Mouse (Mus musculus): ENCODE data around the gene Sirpa. TPM values are rescaled to one million over a fixed set of nuclear protein-coding genes. Genes with fewer than 3 reads are reported as not detected.

The Sirpa gene
- polyA plus RNA-seq, 1 experiment from 2014 or later = 14.4 TPM

DNA sequence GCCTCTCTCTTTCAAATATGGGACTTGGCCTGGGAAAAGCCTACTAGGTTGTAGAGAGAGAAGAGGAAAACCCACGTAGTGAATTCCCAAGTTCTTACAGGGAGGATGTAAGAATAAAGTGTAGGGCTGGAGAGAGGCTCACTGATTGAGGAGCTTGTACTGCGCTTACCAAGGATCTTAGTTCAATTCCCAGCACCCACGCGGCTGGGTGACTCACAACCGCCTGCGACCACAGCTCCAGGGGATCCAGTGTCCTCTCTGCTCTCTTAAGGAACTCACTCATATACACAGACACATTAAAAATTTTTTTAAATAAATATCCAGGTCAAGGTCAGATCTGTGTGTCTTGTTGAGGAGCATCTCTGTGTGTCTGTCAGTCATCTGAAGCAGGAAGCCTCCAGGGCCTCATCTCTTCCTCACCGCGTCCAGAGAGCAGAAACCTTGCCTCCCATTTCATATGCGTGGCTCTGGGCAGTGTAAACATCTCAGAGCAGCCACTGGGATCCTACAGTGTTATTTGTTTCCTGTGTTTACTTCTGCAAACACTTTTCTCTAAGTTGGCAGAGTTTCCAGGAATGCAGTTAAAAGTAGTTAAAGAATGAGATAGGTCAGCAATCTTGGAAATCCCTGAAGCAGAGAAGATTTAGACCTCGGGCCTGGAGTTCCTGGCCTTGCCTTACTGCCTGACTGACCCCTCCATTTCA lies 22.0 kb downstream of the Sirpa start:
- WGBS = 88% methylated on average over 10 of the region's 10 CpGs
- H3K4me3 ChIP-seq = no peak overlapping the region
- peaks cover 52% of the 10 kb centered on the region for H3K36me3 ChIP-seq
- H3K27me3 ChIP-seq (replicated peaks) = no peaks in the 10 kb centered on the region
- H3K9me3 ChIP-seq (replicated peaks) = peaks cover 8% of the 10 kb centered on the region; the same call in 1 of the 2 replicates
- H3K9ac ChIP-seq = no peak overlapping the region
- H3K4me1 ChIP-seq (replicated peaks) = peaks cover 12% of the 10 kb centered on the region
- ATAC-seq (ENCODE audit: insufficient number of reproducible peaks, low FRiP score) = no peak
- no peak overlapping the region for H3K27ac ChIP-seq (ENCODE audit: poor library complexity, severe bottlenecking)
- no peak overlapping the region for H3K4me2 ChIP-seq

DNA sequence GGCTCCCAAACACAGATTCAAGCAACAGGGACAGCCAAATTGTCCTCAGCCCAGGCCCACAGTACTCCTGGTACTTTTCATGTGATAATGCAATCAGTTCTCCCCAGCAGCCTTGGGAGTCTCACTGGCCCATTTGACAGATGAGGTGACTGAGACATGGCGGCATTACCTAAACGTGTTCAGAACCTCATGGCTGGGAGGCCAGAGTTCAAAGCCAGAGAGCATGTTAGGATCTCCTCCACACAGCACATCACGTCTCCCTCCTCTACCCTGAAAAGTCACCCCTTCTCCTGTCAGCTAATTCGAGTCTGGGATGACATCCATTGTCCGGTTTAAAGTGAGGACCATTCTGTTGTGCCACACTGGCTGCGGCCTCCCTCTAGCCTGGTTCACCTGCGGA lies 27.5 kb downstream of the Sirpa start:
- Histone ChIP-seq H3K9ac (no peak overlapping the region), H3K4me1 (replicated peaks) (peaks cover 23% of the 10 kb centered on the region), H3K36me3 (peaks cover 40% of the 10 kb centered on the region), H3K27me3 (replicated peaks) (no peaks in the 10 kb centered on the region), H3K9me3 (replicated peaks) (peaks cover 8% of the 10 kb centered on the region; the same call in 1 of the 2 replicates), H3K4me3 (no peak overlapping the region), H3K27ac (ENCODE audit: poor library complexity, severe bottlenecking) (no peak overlapping the region), H3K4me2 (no peak overlapping the region)
- 81% methylated on average over 7 of the region's 7 CpGs for WGBS
- no peak for ATAC-seq (ENCODE audit: insufficient number of reproducible peaks, low FRiP score)

DNA sequence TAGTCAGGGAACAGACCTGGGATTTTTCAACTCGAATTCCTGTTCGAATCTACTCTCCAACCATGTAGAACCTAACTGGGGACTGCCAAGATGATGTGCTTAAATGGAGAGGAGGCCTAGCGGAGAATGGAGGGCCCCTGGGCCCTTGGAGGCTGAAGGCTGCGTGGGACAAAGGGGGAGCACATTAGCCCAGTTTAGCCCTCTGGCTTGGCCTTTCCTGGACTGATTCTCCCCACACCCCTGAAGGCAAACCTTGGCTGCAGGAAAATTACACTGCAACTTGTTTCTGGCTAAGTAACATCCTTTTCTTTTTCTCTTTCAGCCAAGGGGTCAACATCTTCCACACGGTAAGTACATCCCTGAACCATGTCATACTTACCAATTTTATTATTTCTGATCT lies 28.2 kb downstream of the Sirpa start:
- peaks cover 4% of the 10 kb centered on the region; the same call in 1 of the 2 replicates for H3K9me3 ChIP-seq (replicated peaks)
- no peak overlapping the region for H3K9ac ChIP-seq
- ATAC-seq (ENCODE audit: insufficient number of reproducible peaks, low FRiP score) = no peak
- H3K4me1 ChIP-seq (replicated peaks) = peaks cover 23% of the 10 kb centered on the region
- peaks cover 33% of the 10 kb centered on the region for H3K36me3 ChIP-seq
- no peak overlapping the region for H3K4me3 ChIP-seq
- no peak overlapping the region for H3K4me2 ChIP-seq
- H3K27ac ChIP-seq (ENCODE audit: poor library complexity, severe bottlenecking) = no peak overlapping the region
- WGBS = 87% methylated on average over 5 of the region's 5 CpGs
- no peaks in the 10 kb centered on the region for H3K27me3 ChIP-seq (replicated peaks)

DNA sequence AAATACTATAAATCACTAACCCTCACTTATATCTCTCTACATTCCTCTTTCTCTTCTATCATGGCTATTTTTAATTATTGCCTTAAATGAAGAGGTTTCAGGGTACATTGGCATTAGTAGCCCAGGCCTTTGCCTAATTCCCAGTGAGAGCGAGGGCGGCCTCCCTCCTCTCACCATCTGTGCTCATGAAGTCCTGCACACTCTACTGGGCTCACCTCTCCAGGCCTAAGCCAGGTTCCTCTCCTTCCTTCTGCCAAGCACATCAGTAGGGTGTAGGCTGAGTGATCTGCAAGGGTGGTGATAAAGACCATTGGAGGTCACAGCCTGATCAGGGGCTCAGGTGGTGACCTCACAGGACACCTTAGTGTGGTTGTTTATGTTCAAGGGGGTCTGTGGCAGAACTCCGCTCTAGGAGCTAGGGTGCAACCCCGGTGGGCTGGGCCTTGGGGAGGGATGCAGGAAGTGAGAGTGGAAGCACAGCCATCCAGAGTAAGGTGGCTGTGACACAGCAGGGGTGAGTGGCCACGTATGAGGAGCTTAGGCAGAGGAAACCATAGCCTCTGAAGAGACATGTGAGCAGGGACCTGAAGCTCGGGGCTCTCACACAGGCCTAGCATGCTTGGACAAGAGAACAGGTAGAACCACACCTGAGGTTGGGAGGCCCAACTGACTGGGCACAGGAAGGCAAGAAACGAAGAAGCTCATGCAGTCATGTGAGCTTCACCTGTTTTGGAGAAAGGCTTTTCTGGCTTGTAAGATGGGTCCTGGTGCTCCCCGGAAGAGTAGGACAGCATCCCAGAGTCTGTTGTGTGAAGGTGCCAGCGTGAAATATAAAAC lies 29.2 kb downstream of the Sirpa start:
- H3K27ac ChIP-seq (ENCODE audit: poor library complexity, severe bottlenecking) = no peak overlapping the region
- 83% methylated on average over 9 of the region's 9 CpGs for WGBS
- ATAC-seq (ENCODE audit: insufficient number of reproducible peaks, low FRiP score) = no peak
- no peak overlapping the region for H3K9ac ChIP-seq
- H3K4me2 ChIP-seq = no peak overlapping the region
- H3K27me3 ChIP-seq (replicated peaks) = no peaks in the 10 kb centered on the region
- peaks cover 23% of the 10 kb centered on the region for H3K4me1 ChIP-seq (replicated peaks)
- H3K4me3 ChIP-seq = no peak overlapping the region
- H3K36me3 ChIP-seq = peaks cover 25% of the 10 kb centered on the region; the same call in 1 of the 2 replicates
- H3K9me3 ChIP-seq (replicated peaks) = no peaks in the 10 kb centered on the region

DNA sequence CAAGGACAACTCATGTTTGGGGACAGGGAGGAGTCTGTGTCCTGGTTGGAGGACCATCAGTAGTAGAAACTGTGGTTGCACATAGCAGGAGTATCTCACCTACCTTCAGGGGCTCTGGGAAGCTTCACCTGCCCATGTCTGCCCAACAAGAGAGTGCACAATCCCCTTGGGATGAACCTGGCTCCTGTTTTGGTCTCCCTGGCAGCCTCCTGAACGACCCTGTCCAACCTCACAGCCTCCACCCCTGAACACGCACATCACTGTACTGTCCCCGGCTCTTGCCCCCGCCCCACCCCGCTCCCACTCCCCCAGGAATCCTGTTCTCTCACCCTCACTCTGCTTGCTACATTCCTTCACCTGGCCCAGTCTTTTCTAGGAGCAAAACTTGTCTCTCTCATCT lies 30.3 kb downstream of the Sirpa start:
- WGBS = 84% methylated on average over 5 of the region's 5 CpGs
- ATAC-seq (ENCODE audit: insufficient number of reproducible peaks, low FRiP score) = no peak
- Histone ChIP-seq H3K4me2 (no peak overlapping the region), H3K9ac (no peak overlapping the region), H3K9me3 (replicated peaks) (no peaks in the 10 kb centered on the region), H3K4me1 (replicated peaks) (peaks cover 29% of the 10 kb centered on the region), H3K27me3 (replicated peaks) (no peaks in the 10 kb centered on the region), H3K4me3 (no peak overlapping the region), H3K36me3 (peaks cover 19% of the 10 kb centered on the region; the same call in 1 of the 2 replicates), H3K27ac (ENCODE audit: poor library complexity, severe bottlenecking) (no peak overlapping the region)

DNA sequence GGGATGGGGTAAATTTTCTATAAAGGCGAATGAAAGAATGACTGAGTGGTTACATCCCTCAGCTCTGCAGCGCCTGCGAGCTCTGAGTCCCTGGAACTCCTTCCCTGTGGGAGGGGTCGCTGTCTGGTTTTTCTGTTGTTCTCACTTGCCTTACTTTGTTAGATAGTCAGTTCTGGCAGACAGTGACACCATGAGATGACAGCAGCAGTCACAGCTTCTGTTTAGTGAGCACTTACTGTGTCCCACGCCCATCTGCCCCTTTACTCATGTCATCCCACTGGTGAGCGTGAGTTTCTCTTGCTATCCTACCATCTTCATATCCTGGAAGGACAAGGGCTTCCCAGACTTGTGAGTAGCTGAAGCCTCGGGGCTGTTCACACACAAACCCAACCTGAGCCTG lies 31.1 kb downstream of the Sirpa start:
- ATAC-seq (ENCODE audit: insufficient number of reproducible peaks, low FRiP score) = no peak
- Histone ChIP-seq H3K36me3 (peaks cover 22% of the 10 kb centered on the region; the same call in 1 of the 2 replicates), H3K9me3 (replicated peaks) (no peaks in the 10 kb centered on the region), H3K4me2 (no peak overlapping the region), H3K27me3 (replicated peaks) (no peaks in the 10 kb centered on the region), H3K4me1 (replicated peaks) (peaks cover 26% of the 10 kb centered on the region), H3K27ac (ENCODE audit: poor library complexity, severe bottlenecking) (no peak overlapping the region), H3K9ac (no peak overlapping the region), H3K4me3 (no peak overlapping the region)
- WGBS = 88% methylated on average over 7 of the region's 7 CpGs

GRCm38 (mm10) chr2:129624246-129624918 lies 31.7 kb downstream of the Sirpa start:
- H3K36me3 ChIP-seq = peaks cover 18% of the 10 kb centered on the region; the same call in 1 of the 2 replicates
- H3K4me3 ChIP-seq = no peak overlapping the region
- no peaks in the 10 kb centered on the region for H3K27me3 ChIP-seq (replicated peaks)
- H3K4me2 ChIP-seq = no peak overlapping the region
- H3K9ac ChIP-seq = no peak overlapping the region
- peaks cover 22% of the 10 kb centered on the region for H3K4me1 ChIP-seq (replicated peaks)
- H3K9me3 ChIP-seq (replicated peaks) = no peaks in the 10 kb centered on the region
- 68% methylated on average over 13 of the region's 13 CpGs for WGBS
- no peak; the same call in 1 of the 2 replicates for ATAC-seq (ENCODE audit: insufficient number of reproducible peaks, low FRiP score)
- peak overlapping the region; percentile 31; the same call in 1 of the 2 replicates for H3K27ac ChIP-seq (ENCODE audit: poor library complexity, severe bottlenecking)

GRCm38 (mm10) chr2:129624956-129625355 lies 32.3 kb downstream of the Sirpa start:
- Histone ChIP-seq H3K27me3 (replicated peaks) (no peaks in the 10 kb centered on the region), H3K4me3 (no peak overlapping the region), H3K9ac (no peak overlapping the region), H3K27ac (ENCODE audit: poor library complexity, severe bottlenecking) (peak overlapping the region; percentile 31; the same call in 1 of the 2 replicates), H3K4me1 (replicated peaks) (peaks cover 22% of the 10 kb centered on the region), H3K4me2 (no peak overlapping the region), H3K36me3 (peaks cover 21% of the 10 kb centered on the region), H3K9me3 (replicated peaks) (no peaks in the 10 kb centered on the region)
- ATAC-seq (ENCODE audit: insufficient number of reproducible peaks, low FRiP score) = no peak
- 68% methylated on average over 6 of the region's 6 CpGs for WGBS

GRCm38 (mm10) chr2:129625845-129626244 lies 33.2 kb downstream of the Sirpa start:
- 91% methylated on average over 4 of the region's 4 CpGs for WGBS
- H3K27ac ChIP-seq (ENCODE audit: poor library complexity, severe bottlenecking) = no peak overlapping the region
- H3K36me3 ChIP-seq = peaks cover 26% of the 10 kb centered on the region
- H3K9ac ChIP-seq = no peak overlapping the region
- no peak for ATAC-seq (ENCODE audit: insufficient number of reproducible peaks, low FRiP score)
- H3K4me2 ChIP-seq = no peak overlapping the region
- H3K27me3 ChIP-seq (replicated peaks) = no peaks in the 10 kb centered on the region
- H3K4me3 ChIP-seq = no peak overlapping the region
- no peaks in the 10 kb centered on the region for H3K9me3 ChIP-seq (replicated peaks)
- peaks cover 22% of the 10 kb centered on the region for H3K4me1 ChIP-seq (replicated peaks)

- Histone ChIP-seq H3K36me3 (peaks cover 29% of the 10 kb centered on the region), H3K27me3 (replicated peaks) (no peaks in the 10 kb centered on the region), H3K4me2 (no peak overlapping the region), H3K4me3 (no peak overlapping the region), H3K27ac (ENCODE audit: poor library complexity, severe bottlenecking) (no peak overlapping the region), H3K4me1 (replicated peaks) (peaks cover 26% of the 10 kb centered on the region), H3K9me3 (replicated peaks) (no peaks in the 10 kb centered on the region), H3K9ac (no peak overlapping the region)
- 91% methylated on average over 4 of the region's 4 CpGs for WGBS
- no peak for ATAC-seq (ENCODE audit: insufficient number of reproducible peaks, low FRiP score)
Observed at GRCm38 (mm10) chr2:129626621-129627061, 34.0 kb downstream of the Sirpa start.

DNA sequence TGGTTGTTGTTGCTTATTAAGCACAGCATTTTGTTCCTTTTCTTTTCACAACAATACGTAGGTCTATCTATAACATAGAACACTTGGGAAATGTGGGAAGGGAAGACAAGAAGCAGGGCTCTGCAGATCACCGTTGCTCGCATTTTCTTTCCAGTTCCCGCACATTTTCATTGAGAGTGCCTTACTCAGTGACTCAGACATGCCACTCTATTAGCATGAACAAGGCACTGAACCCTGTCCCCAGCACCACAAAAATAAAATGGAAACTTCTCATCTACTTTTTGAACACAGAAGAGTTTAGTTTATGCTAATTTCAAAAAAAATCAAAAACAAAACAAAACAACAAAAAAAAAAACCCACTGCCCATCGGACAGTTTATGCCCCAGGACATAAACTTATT lies 34.5 kb downstream of the Sirpa start:
- no peaks in the 10 kb centered on the region for H3K9me3 ChIP-seq (replicated peaks)
- peak overlapping the region; percentile 54 for H3K4me2 ChIP-seq
- no peak overlapping the region for H3K9ac ChIP-seq
- H3K4me3 ChIP-seq = no peak overlapping the region
- no peak for ATAC-seq (ENCODE audit: insufficient number of reproducible peaks, low FRiP score)
- peaks cover 27% of the 10 kb centered on the region for H3K4me1 ChIP-seq (replicated peaks)
- H3K27me3 ChIP-seq (replicated peaks) = no peaks in the 10 kb centered on the region
- WGBS = 83% methylated on average over 5 of the region's 5 CpGs
- H3K36me3 ChIP-seq = peaks cover 27% of the 10 kb centered on the region
- H3K27ac ChIP-seq (ENCODE audit: poor library complexity, severe bottlenecking) = no peak overlapping the region
